Mouse (Mus musculus): ENCODE results near the gene Timm8a2. TPM values are rescaled to one million over a fixed set of nuclear protein-coding genes. Genes with fewer than 3 reads are reported as not detected.

The Timm8a2 gene
- polyA plus RNA-seq (2014; fragmentation: Nextera tagmentation; extraction: Ambion mirVana), result not detected in 2 replicates

- no peak for ATAC-seq (replicated peaks; ENCODE audit: insufficient number of reproducible peaks, low FRiP score, low TSS enrichment)
- Histone ChIP-seq H3K27ac (ENCODE audit: low read depth, low read length) (no peak within 1 kb of the TSS), H3K4me3 (ENCODE audit: low read depth, low read length) (no peak within 1 kb of the TSS), H3K4me1 (ENCODE audit: control insufficient read depth, insufficient read depth, low read length) (no peaks in the 10 kb centered on the region), H3K36me3 (ENCODE audit: control insufficient read depth, insufficient read depth, low read length) (0 out of 2 replicates have a peak, but pooled peaks cover 3% of the 10 kb centered on the region), H3K4me2 (no peak within 1 kb of the TSS), H3K9me3 (replicated peaks; ENCODE audit: control insufficient read depth, low read length) (no peaks in the 10 kb centered on the region; the same call in 1 of the 2 replicates), H3K9ac (ENCODE audit: low read depth, low read length) (no peak within 1 kb of the TSS), H3K27me3 (ENCODE audit: control insufficient read depth, insufficient read depth, low read length) (no peaks in the 10 kb centered on the region)
- 91% methylated on average over 13 of the region's 13 CpGs for WGBS (ENCODE audit: insufficient replicate concordance)
Observed at GRCm38 (mm10) chr14:122034451-122034850, at the start of gene Timm8a2. TSS of gene Timm8a2 (plus strand) at chr14:122034674.

- 72% methylated on average over 3 of the region's 3 CpGs for WGBS (ENCODE audit: insufficient replicate concordance)
- Histone ChIP-seq H3K9me3 (replicated peaks; ENCODE audit: control insufficient read depth, low read length) (no peaks in the 10 kb centered on the region), H3K9ac (ENCODE audit: low read depth, low read length) (no peak overlapping the region), H3K4me2 (no peak overlapping the region), H3K27me3 (ENCODE audit: control insufficient read depth, insufficient read depth, low read length) (no peaks in the 10 kb centered on the region), H3K4me3 (ENCODE audit: low read depth, low read length) (no peak overlapping the region), H3K4me1 (ENCODE audit: control insufficient read depth, insufficient read depth, low read length) (0 out of 2 replicates have a peak, but pooled peaks cover 3% of the 10 kb centered on the region), H3K36me3 (ENCODE audit: control insufficient read depth, insufficient read depth, low read length) (peaks cover 2% of the 10 kb centered on the region; the same call in 1 of the 2 replicates), H3K27ac (ENCODE audit: low read depth, low read length) (no peak overlapping the region)
- ATAC-seq (replicated peaks; ENCODE audit: insufficient number of reproducible peaks, low FRiP score, low TSS enrichment), result no peak
Observed at GRCm38 (mm10) chr14:121985477-121985876, 49.0 kb upstream of the Timm8a2 start.

- H3K27ac ChIP-seq (ENCODE audit: low read depth, low read length), result no peak overlapping the region
- ATAC-seq (replicated peaks; ENCODE audit: insufficient number of reproducible peaks, low FRiP score, low TSS enrichment), result no peak
- no peaks in the 10 kb centered on the region for H3K27me3 ChIP-seq (ENCODE audit: control insufficient read depth, insufficient read depth, low read length)
- H3K9ac ChIP-seq (ENCODE audit: low read depth, low read length), result no peak overlapping the region
- 0 out of 2 replicates have a peak, but pooled peaks cover 3% of the 10 kb centered on the region for H3K4me1 ChIP-seq (ENCODE audit: control insufficient read depth, insufficient read depth, low read length)
- H3K4me2 ChIP-seq, result no peak overlapping the region
- WGBS (ENCODE audit: insufficient replicate concordance), result 69% methylated on average over 6 of the region's 6 CpGs
- no peak overlapping the region for H3K4me3 ChIP-seq (ENCODE audit: low read depth, low read length)
- H3K9me3 ChIP-seq (replicated peaks; ENCODE audit: control insufficient read depth, low read length), result no peaks in the 10 kb centered on the region
- peaks cover 2% of the 10 kb centered on the region; the same call in 1 of the 2 replicates for H3K36me3 ChIP-seq (ENCODE audit: control insufficient read depth, insufficient read depth, low read length)
Observed at GRCm38 (mm10) chr14:121986028-121986427, 48.4 kb upstream of the Timm8a2 start.

- Histone ChIP-seq H3K4me3 (ENCODE audit: low read depth, low read length) (no peak overlapping the region), H3K4me1 (ENCODE audit: control insufficient read depth, insufficient read depth, low read length) (0 out of 2 replicates have a peak, but pooled peaks cover 3% of the 10 kb centered on the region), H3K4me2 (no peak overlapping the region), H3K9me3 (replicated peaks; ENCODE audit: control insufficient read depth, low read length) (no peaks in the 10 kb centered on the region), H3K27me3 (ENCODE audit: control insufficient read depth, insufficient read depth, low read length) (no peaks in the 10 kb centered on the region), H3K9ac (ENCODE audit: low read depth, low read length) (no peak overlapping the region), H3K27ac (ENCODE audit: low read depth, low read length) (peak overlapping the region; percentile 31; the same call in 1 of the 2 replicates), H3K36me3 (ENCODE audit: control insufficient read depth, insufficient read depth, low read length) (peaks cover 2% of the 10 kb centered on the region; the same call in 1 of the 2 replicates)
- no peak for ATAC-seq (replicated peaks; ENCODE audit: insufficient number of reproducible peaks, low FRiP score, low TSS enrichment)
- WGBS (ENCODE audit: insufficient replicate concordance), result 57% methylated on average over 1 of the region's 1 CpGs
Observed at GRCm38 (mm10) chr14:121987287-121987686, 47.2 kb upstream of the Timm8a2 start.

- Histone ChIP-seq H3K36me3 (ENCODE audit: control insufficient read depth, insufficient read depth, low read length) (peaks cover 2% of the 10 kb centered on the region; the same call in 1 of the 2 replicates), H3K4me3 (ENCODE audit: low read depth, low read length) (no peak overlapping the region), H3K4me1 (ENCODE audit: control insufficient read depth, insufficient read depth, low read length) (0 out of 2 replicates have a peak, but pooled peaks cover 3% of the 10 kb centered on the region), H3K9ac (ENCODE audit: low read depth, low read length) (no peak overlapping the region), H3K9me3 (replicated peaks; ENCODE audit: control insufficient read depth, low read length) (no peaks in the 10 kb centered on the region), H3K27me3 (ENCODE audit: control insufficient read depth, insufficient read depth, low read length) (no peaks in the 10 kb centered on the region), H3K4me2 (no peak overlapping the region), H3K27ac (ENCODE audit: low read depth, low read length) (no peak overlapping the region)
- 77% methylated on average over 4 of the region's 4 CpGs for WGBS (ENCODE audit: insufficient replicate concordance)
- ATAC-seq (replicated peaks; ENCODE audit: insufficient number of reproducible peaks, low FRiP score, low TSS enrichment), result no peak
Observed at GRCm38 (mm10) chr14:121987691-121988090, 46.8 kb upstream of the Timm8a2 start.

GRCm38 (mm10) chr14:121989331-121989730 is 45.1 kb upstream of the Timm8a2 start:
- Histone ChIP-seq H3K4me2 (no peak overlapping the region), H3K27me3 (ENCODE audit: control insufficient read depth, insufficient read depth, low read length) (no peaks in the 10 kb centered on the region), H3K36me3 (ENCODE audit: control insufficient read depth, insufficient read depth, low read length) (peaks cover 2% of the 10 kb centered on the region; the same call in 1 of the 2 replicates), H3K9me3 (replicated peaks; ENCODE audit: control insufficient read depth, low read length) (no peaks in the 10 kb centered on the region), H3K4me3 (ENCODE audit: low read depth, low read length) (no peak overlapping the region), H3K27ac (ENCODE audit: low read depth, low read length) (no peak overlapping the region), H3K9ac (ENCODE audit: low read depth, low read length) (no peak overlapping the region), H3K4me1 (ENCODE audit: control insufficient read depth, insufficient read depth, low read length) (no peaks in the 10 kb centered on the region)
- 97% methylated on average over 3 of the region's 3 CpGs for WGBS (ENCODE audit: insufficient replicate concordance)
- ATAC-seq (replicated peaks; ENCODE audit: insufficient number of reproducible peaks, low FRiP score, low TSS enrichment), result no peak

- WGBS (ENCODE audit: insufficient replicate concordance), result 94% methylated on average over 3 of the region's 3 CpGs
- Histone ChIP-seq H3K9ac (ENCODE audit: low read depth, low read length) (no peak overlapping the region), H3K4me1 (ENCODE audit: control insufficient read depth, insufficient read depth, low read length) (no peaks in the 10 kb centered on the region), H3K27me3 (ENCODE audit: control insufficient read depth, insufficient read depth, low read length) (no peaks in the 10 kb centered on the region), H3K4me3 (ENCODE audit: low read depth, low read length) (no peak overlapping the region), H3K27ac (ENCODE audit: low read depth, low read length) (no peak overlapping the region), H3K4me2 (no peak overlapping the region), H3K36me3 (ENCODE audit: control insufficient read depth, insufficient read depth, low read length) (peaks cover 2% of the 10 kb centered on the region; the same call in 1 of the 2 replicates), H3K9me3 (replicated peaks; ENCODE audit: control insufficient read depth, low read length) (no peaks in the 10 kb centered on the region)
- no peak for ATAC-seq (replicated peaks; ENCODE audit: insufficient number of reproducible peaks, low FRiP score, low TSS enrichment)
Observed at GRCm38 (mm10) chr14:121989869-121990268, 44.6 kb upstream of the Timm8a2 start.

GRCm38 (mm10) chr14:121990897-121991296 is 43.6 kb upstream of the Timm8a2 start:
- no peaks in the 10 kb centered on the region for H3K9me3 ChIP-seq (replicated peaks; ENCODE audit: control insufficient read depth, low read length)
- no peak overlapping the region for H3K4me2 ChIP-seq
- no peak for ATAC-seq (replicated peaks; ENCODE audit: insufficient number of reproducible peaks, low FRiP score, low TSS enrichment)
- H3K4me3 ChIP-seq (ENCODE audit: low read depth, low read length), result no peak overlapping the region
- H3K27me3 ChIP-seq (ENCODE audit: control insufficient read depth, insufficient read depth, low read length), result no peaks in the 10 kb centered on the region
- 80% methylated on average over 6 of the region's 6 CpGs for WGBS (ENCODE audit: insufficient replicate concordance)
- H3K27ac ChIP-seq (ENCODE audit: low read depth, low read length), result no peak overlapping the region
- H3K9ac ChIP-seq (ENCODE audit: low read depth, low read length), result no peak overlapping the region
- H3K4me1 ChIP-seq (ENCODE audit: control insufficient read depth, insufficient read depth, low read length), result no peaks in the 10 kb centered on the region
- H3K36me3 ChIP-seq (ENCODE audit: control insufficient read depth, insufficient read depth, low read length), result peaks cover 2% of the 10 kb centered on the region; the same call in 1 of the 2 replicates

GRCm38 (mm10) chr14:121991921-121992320 is 42.6 kb upstream of the Timm8a2 start:
- Histone ChIP-seq H3K27me3 (ENCODE audit: control insufficient read depth, insufficient read depth, low read length) (no peaks in the 10 kb centered on the region), H3K36me3 (ENCODE audit: control insufficient read depth, insufficient read depth, low read length) (peaks cover 2% of the 10 kb centered on the region; the same call in 1 of the 2 replicates), H3K27ac (ENCODE audit: low read depth, low read length) (no peak overlapping the region), H3K9ac (ENCODE audit: low read depth, low read length) (no peak overlapping the region), H3K4me2 (no peak overlapping the region), H3K4me1 (ENCODE audit: control insufficient read depth, insufficient read depth, low read length) (no peaks in the 10 kb centered on the region), H3K4me3 (ENCODE audit: low read depth, low read length) (no peak overlapping the region), H3K9me3 (replicated peaks; ENCODE audit: control insufficient read depth, low read length) (no peaks in the 10 kb centered on the region)
- no peak for ATAC-seq (replicated peaks; ENCODE audit: insufficient number of reproducible peaks, low FRiP score, low TSS enrichment)
